Mouse (Mus musculus) neural tube, embryonic 14.5 days (tissue): Measurements from ENCODE around the gene Ppm1f. TPM values are rescaled to one million over a fixed set of nuclear protein-coding genes. Genes with fewer than 3 reads are reported as not detected.
"Not testable (repeated sequence)": the region's sequence is repeated elsewhere in the genome, so short reads cannot be mapped to it uniquely, and the experiment has no call there.

ENCODE experiments used
- ATAC-seq: fragments of 200-750 bp; cut with Nextera tagmentation; 2 replicates; pipeline ENCODE4 v1.8.0; 2017; ENCODE audit warnings: low read depth, mild to moderate bottlenecking, moderate TSS enrichment, moderate library complexity
- H3K27ac ChIP-seq: fragments of 300-500 bp; sonication (generic); 2 replicates; pipeline ENCODE4 v1.5.1; 2014; ENCODE audit warnings: low read depth, mild to moderate bottlenecking, control low read depth, low read length, moderate library complexity, mixed read lengths
- H3K27me3 ChIP-seq: fragments of 300-500 bp; sonication (generic); 2 replicates; pipeline ENCODE4 v1.6.1; 2014; ENCODE audit warnings: low read length; ENCODE audit not compliant: control insufficient read depth, insufficient read depth
- H3K36me3 ChIP-seq: fragments of 300-500 bp; sonication (generic); 2 replicates; pipeline ENCODE4 v1.6.1; 2014; ENCODE audit warnings: low read length, mixed read lengths; ENCODE audit not compliant: control insufficient read depth, insufficient read depth
- H3K4me1 ChIP-seq: fragments of 300-500 bp; sonication (generic); 2 replicates; pipeline ENCODE4 v1.6.1; 2014; ENCODE audit warnings: low read length; ENCODE audit not compliant: control insufficient read depth, insufficient read depth
- H3K4me2 ChIP-seq: fragments of 300-500 bp; sonication (generic); 2 replicates; pipeline ENCODE4 v1.6.1; 2014; ENCODE audit warnings: mild to moderate bottlenecking, low read depth, low read length, control low read depth
- H3K4me3 ChIP-seq: fragments of 300-500 bp; sonication (generic); 2 replicates; pipeline ENCODE4 v1.5.1; 2014; ENCODE audit warnings: low read depth, low read length, control low read depth, mixed read lengths
- H3K9ac ChIP-seq: fragments of 300-500 bp; sonication (generic); replicated peaks from 2 replicates; pipeline ENCODE4 v1.6.1; 2014; ENCODE audit warnings: low read depth, mild to moderate bottlenecking, control low read depth, low read length, mixed read lengths
- H3K9me3 ChIP-seq: fragments of 300-500 bp; sonication (generic); 2 replicates; pipeline ENCODE4 v1.6.1; 2016; ENCODE audit warnings: low read length; ENCODE audit not compliant: control insufficient read depth
- WGBS: fragments of 180-500 bp; shearing (Covaris S2); extraction: QIAGEN DNeasy Blood & Tissue Kit; methylation state at CpG from one replicate; pipeline ENCODE4 v1.1.7; 2014; 5-methylcytosine and 5-hydroxymethylcytosine counted together
- polyA plus RNA-seq: library from polyadenylated mRNA; unstranded; fragments of >200 nt; fragmentation: Nextera tagmentation; extraction: Ambion mirVana; gene quantifications from 2 replicates; pipeline ENCODE4 v1.2.1, GENCODE M21; 2014

Gene Ppm1f
- polyA plus RNA-seq, 1 experiment from 2014 or later, result 16.7 TPM

DNA sequence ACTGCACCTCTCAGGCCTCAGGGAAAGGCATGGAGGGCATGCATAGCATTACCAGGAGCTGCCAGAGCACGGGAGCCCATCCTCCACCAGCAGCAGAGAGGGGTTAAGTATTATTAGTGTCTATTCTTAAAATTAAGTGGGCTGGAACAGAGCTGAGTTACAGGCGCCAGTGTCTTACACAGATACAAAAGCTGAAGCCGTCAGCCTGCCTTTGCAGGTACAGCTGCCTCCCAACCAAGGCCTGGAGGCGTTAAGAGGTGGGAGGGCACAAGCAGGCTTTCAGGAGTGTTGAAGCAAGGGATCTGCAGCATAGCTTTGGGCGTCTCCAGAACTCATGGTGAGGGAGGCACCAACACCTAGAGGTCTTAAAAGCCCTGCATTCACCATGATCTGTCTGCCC lies 30.3 kb downstream of the Ppm1f start:
- H3K4me1 ChIP-seq, result no peaks in the 10 kb centered on the region
- no peak overlapping the region for H3K4me3 ChIP-seq
- 54% methylated on average over 5 of the region's 5 CpGs for WGBS
- no peak overlapping the region for H3K9ac ChIP-seq
- H3K36me3 ChIP-seq, result peaks cover 15% of the 10 kb centered on the region
- H3K9me3 ChIP-seq, result no peaks in the 10 kb centered on the region
- no peak overlapping the region for H3K27ac ChIP-seq
- H3K4me2 ChIP-seq, result no peak overlapping the region
- H3K27me3 ChIP-seq, result no peaks in the 10 kb centered on the region
- ATAC-seq, result no peak

DNA sequence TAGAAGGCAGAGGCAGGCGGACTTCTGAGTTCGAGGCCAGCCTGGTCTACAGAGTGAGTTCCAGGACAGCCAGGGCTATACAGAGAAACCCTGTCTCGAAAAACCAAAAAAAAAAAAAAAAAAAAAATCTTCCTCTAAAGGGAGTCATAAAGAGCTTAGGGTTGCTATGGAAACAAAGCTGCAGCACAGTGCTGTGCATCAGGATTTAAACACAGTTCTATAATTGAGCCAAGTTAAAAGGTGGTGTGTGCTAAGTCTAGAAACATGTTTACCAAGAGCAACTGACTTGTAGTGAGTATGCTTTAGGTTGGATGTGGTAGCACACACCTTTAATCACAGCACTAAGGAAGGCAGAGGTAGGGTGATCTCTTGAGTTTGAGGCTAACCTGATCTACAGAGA lies 32.6 kb downstream of the Ppm1f start:
- not testable (repeated sequence) for H3K27ac ChIP-seq, H3K27me3 ChIP-seq, H3K36me3 ChIP-seq, H3K9me3 ChIP-seq, H3K4me2 ChIP-seq, H3K4me1 ChIP-seq, H3K4me3 ChIP-seq, H3K9ac ChIP-seq
- 73% methylated on average over 3 of the region's 3 CpGs for WGBS
- peak; percentile 68 for ATAC-seq

GRCm38 (mm10) chr16:16930326-16930725 lies 34.1 kb downstream of the Ppm1f start:
- Histone ChIP-seq H3K4me2 (no peak overlapping the region), H3K9ac (no peak overlapping the region), H3K27me3 (no peaks in the 10 kb centered on the region), H3K4me1 (no peaks in the 10 kb centered on the region), H3K9me3 (no peaks in the 10 kb centered on the region), H3K27ac (no peak overlapping the region), H3K4me3 (no peak overlapping the region), H3K36me3 (no peaks in the 10 kb centered on the region; the same call in 1 of the 2 replicates)
- 93% methylated on average over 3 of the region's 3 CpGs for WGBS
- no peak for ATAC-seq

DNA sequence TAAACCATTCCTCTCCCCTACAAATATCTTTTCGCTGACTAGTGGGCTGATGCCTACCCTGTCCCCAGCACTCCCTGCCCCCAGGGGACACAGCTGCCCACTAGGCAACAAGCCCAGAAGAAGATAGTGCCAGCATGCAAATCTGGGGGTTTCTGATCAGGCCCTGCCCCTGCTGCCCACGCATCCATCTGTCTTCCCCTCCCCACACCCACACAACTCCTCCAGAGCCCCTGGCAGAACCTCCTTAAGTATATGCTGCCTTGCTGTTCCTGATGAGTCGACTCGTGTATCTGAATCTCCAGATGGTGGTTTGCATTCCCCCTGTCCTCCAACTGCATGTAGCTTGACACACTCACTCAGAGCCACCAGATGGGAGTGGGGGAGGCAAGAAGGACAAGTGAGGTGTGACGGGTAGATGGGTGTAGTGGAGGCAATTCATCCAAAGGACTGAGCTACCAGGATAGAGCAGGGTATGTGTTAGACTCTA lies 34.6 kb downstream of the Ppm1f start:
- Histone ChIP-seq H3K4me1 (no peaks in the 10 kb centered on the region), H3K9me3 (no peaks in the 10 kb centered on the region), H3K9ac (no peak overlapping the region), H3K4me2 (no peak overlapping the region), H3K4me3 (no peak overlapping the region), H3K27ac (no peak overlapping the region), H3K36me3 (no peaks in the 10 kb centered on the region), H3K27me3 (no peaks in the 10 kb centered on the region)
- 55% methylated on average over 5 of the region's 5 CpGs for WGBS
- peak; percentile 58; the same call in 1 of the 2 replicates for ATAC-seq

GRCm38 (mm10) chr16:16939543-16939942 lies 43.3 kb downstream of the Ppm1f start:
- no peak overlapping the region for H3K27ac ChIP-seq
- 94% methylated on average over 9 of the region's 9 CpGs for whole genome bisulfite sequencing
- no peak overlapping the region for H3K4me3 ChIP-seq
- H3K9me3 ChIP-seq, result no peaks in the 10 kb centered on the region
- no peaks in the 10 kb centered on the region for H3K4me1 ChIP-seq
- no peaks in the 10 kb centered on the region for H3K27me3 ChIP-seq
- no peaks in the 10 kb centered on the region for H3K36me3 ChIP-seq
- no peak overlapping the region for H3K4me2 ChIP-seq
- H3K9ac ChIP-seq, result no peak overlapping the region
- ATAC-seq, result no peak

DNA sequence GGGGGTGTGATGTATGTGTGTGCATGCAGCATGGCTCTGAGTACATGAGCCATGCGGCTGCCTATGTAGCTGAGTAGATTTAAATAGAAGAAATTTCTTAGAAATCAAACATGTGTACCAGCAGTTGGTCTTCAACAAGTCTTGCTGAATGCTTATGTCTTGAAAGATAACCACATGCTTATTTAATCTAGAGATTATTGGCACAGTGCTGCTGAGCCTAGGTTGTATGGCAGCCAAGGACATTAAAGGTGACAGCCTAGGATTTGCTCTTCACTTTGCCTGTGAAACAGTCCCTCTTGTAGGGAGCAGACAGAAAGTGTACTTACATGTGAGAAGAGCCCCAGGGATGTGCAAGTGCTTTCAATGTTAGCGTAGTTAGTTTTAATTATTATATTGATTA lies 44.8 kb downstream of the Ppm1f start:
- Histone ChIP-seq H3K9me3 (no peaks in the 10 kb centered on the region), H3K9ac (no peak overlapping the region), H3K27ac (no peak overlapping the region), H3K27me3 (no peaks in the 10 kb centered on the region), H3K4me2 (no peak overlapping the region), H3K4me1 (no peaks in the 10 kb centered on the region), H3K4me3 (no peak overlapping the region), H3K36me3 (no peaks in the 10 kb centered on the region)
- ATAC-seq, result no peak
- WGBS, result 89% methylated on average over 2 of the region's 2 CpGs

DNA sequence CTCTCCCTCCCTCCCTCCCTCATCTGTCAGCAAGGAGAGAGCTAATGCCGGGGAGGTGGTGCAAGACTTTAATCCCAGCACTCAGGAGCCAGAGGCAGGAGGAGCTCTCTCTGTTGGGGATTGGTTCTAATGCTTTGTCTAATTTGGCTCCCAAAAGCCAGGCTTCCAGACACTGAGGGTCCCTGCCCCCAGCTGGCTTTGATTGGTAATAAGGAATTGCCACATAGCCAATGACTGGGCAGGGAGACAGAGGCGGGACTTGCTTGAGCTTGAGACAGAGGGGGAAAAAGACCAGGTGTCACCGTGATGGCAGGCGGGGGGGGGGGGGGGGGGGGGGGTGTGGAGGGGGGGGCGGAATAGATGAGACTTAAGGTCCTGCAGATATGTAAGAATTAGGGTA lies 62.3 kb downstream of the Ppm1f start:
- Histone ChIP-seq H3K36me3 (no peaks in the 10 kb centered on the region), H3K9me3 (no peaks in the 10 kb centered on the region), H3K4me1 (no peaks in the 10 kb centered on the region), H3K27me3 (no peaks in the 10 kb centered on the region), H3K4me3 (no peak overlapping the region), H3K27ac (no peak overlapping the region), H3K9ac (no peak overlapping the region), H3K4me2 (no peak overlapping the region)
- ATAC-seq, result no peak
- WGBS, result 6% methylated on average over 1 of the region's 5 CpGs

DNA sequence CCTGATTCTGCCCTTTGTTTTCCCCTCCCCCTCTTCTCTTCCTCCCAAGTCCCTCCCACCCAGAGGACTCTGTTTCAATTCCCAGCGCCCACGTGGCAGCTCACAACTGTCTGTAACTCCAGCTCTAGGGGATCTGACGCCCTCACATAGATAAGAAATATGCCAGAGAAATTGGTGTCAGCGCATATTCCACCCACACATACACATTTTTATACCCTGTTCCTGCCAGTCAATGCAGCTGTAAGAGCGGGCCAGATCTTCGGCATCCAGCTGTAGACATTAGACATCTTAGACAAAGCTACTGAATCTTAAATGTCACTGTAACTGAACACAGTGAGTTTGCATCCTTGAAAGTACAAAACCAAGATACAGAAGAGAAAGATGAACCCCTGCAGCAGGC lies 63.6 kb downstream of the Ppm1f start:
- H3K27me3 ChIP-seq, result no peaks in the 10 kb centered on the region
- H3K4me3 ChIP-seq, result no peak overlapping the region
- H3K9me3 ChIP-seq, result no peaks in the 10 kb centered on the region
- H3K36me3 ChIP-seq, result no peaks in the 10 kb centered on the region
- no peaks in the 10 kb centered on the region for H3K4me1 ChIP-seq
- no peak overlapping the region for H3K4me2 ChIP-seq
- 94% methylated on average over 6 of the region's 6 CpGs for WGBS
- ATAC-seq, result no peak
- H3K27ac ChIP-seq, result no peak overlapping the region
- H3K9ac ChIP-seq, result no peak overlapping the region

- H3K9ac ChIP-seq, result no peak overlapping the region
- no peaks in the 10 kb centered on the region for H3K36me3 ChIP-seq
- H3K27ac ChIP-seq, result no peak overlapping the region
- no peaks in the 10 kb centered on the region for H3K9me3 ChIP-seq
- no peaks in the 10 kb centered on the region for H3K27me3 ChIP-seq
- H3K4me2 ChIP-seq, result no peak overlapping the region
- WGBS, result 67% methylated on average over 1 of the region's 1 CpGs
- no peak overlapping the region for H3K4me3 ChIP-seq
- H3K4me1 ChIP-seq, result no peaks in the 10 kb centered on the region
- no peak for ATAC-seq
Observed at GRCm38 (mm10) chr16:16965149-16965548, 68.9 kb downstream of the Ppm1f start.

- H3K4me2 ChIP-seq, result no peak overlapping the region
Observed at GRCm38 (mm10) chr16:16966290-16966689, 70.0 kb downstream of the Ppm1f start.

More at GRCm38 (mm10) chr16:16966290-16966689, 70.0 kb downstream of the Ppm1f start:
- no peak overlapping the region for H3K9ac ChIP-seq
- no peaks in the 10 kb centered on the region for H3K9me3 ChIP-seq
- no peaks in the 10 kb centered on the region for H3K27me3 ChIP-seq
- ATAC-seq, result no peak
- no peaks in the 10 kb centered on the region for H3K4me1 ChIP-seq
- H3K4me3 ChIP-seq, result no peak overlapping the region
- no peak overlapping the region for H3K27ac ChIP-seq
- no peaks in the 10 kb centered on the region for H3K36me3 ChIP-seq
